21 mouse cellular contexts compared by ENCODE assay signal in genomic region chr6:8638122-8638521, GRCm38 (mm10).
DNase-seq lines count a peak whose midpoint lies in the region; ATAC-seq lines count a peak whose summit lies in the region.
"Had no signal": no experiment of that assay in that cellular context is flagged by ENCODE, and none has a peak within 500 bp of the region (broad histone marks: within the 10 kb centered on the region; RNA-seq: fewer than 3 reads in every experiment).

No protein-coding gene starts in this region.

- H3K4me3 ChIP-seq in forebrain, embryonic 16.5 days (replicated peaks; ENCODE audit: low read length), result no peak overlapping the region
- H3K4me3 ChIP-seq in forebrain, embryonic 14.5 days (ENCODE audit: low read depth, low read length), result no peak overlapping the region
- H3K4me3 ChIP-seq: embryonic facial prominence, embryonic 15.5 days; heart, embryonic 12.5 days; intestine, embryonic 15.5 days; kidney, embryonic 15.5 days; neural tube, embryonic 13.5 days had no signal

- H3K4me1 ChIP-seq in forebrain, embryonic 16.5 days (replicated peaks; ENCODE audit: control insufficient read depth, insufficient read depth, low read length), result no peaks in the 10 kb centered on the region
- no peaks in the 10 kb centered on the region for H3K4me1 ChIP-seq in forebrain, embryonic 14.5 days (ENCODE audit: control insufficient read depth, insufficient read depth, low read length)
- H3K4me1 ChIP-seq: heart, embryonic 12.5 days; intestine, embryonic 15.5 days; neural tube, embryonic 13.5 days had no signal

- H3K9me3 ChIP-seq in forebrain, embryonic 16.5 days (ENCODE audit: control insufficient read depth, low read length), result no peaks in the 10 kb centered on the region
- H3K9me3 ChIP-seq in forebrain, embryonic 14.5 days (replicated peaks; ENCODE audit: control insufficient read depth, low read length), result no peaks in the 10 kb centered on the region
- H3K9me3 ChIP-seq: embryonic facial prominence, embryonic 15.5 days; heart, embryonic 12.5 days; intestine, embryonic 15.5 days; kidney, embryonic 15.5 days; neural tube, embryonic 13.5 days had no signal

- ATAC-seq in forebrain, embryonic 16.5 days, result peak; percentile 54
- no peak for ATAC-seq in forebrain, embryonic 14.5 days
- ATAC-seq: intestine, embryonic 15.5 days; lung, postnatal 0 days; Patski had no signal

- H3K36me3 ChIP-seq in forebrain, embryonic 16.5 days (ENCODE audit: control insufficient read depth, insufficient read depth), result no peaks in the 10 kb centered on the region
- H3K36me3 ChIP-seq in forebrain, embryonic 14.5 days (ENCODE audit: control insufficient read depth, insufficient read depth, low read length), result no peaks in the 10 kb centered on the region
- H3K36me3 ChIP-seq: embryonic facial prominence, embryonic 15.5 days; intestine, embryonic 15.5 days; kidney, embryonic 15.5 days; neural tube, embryonic 13.5 days had no signal

- H3K4me2 ChIP-seq in forebrain, embryonic 16.5 days (ENCODE audit: low read length), result no peak overlapping the region
- H3K4me2 ChIP-seq in forebrain, embryonic 14.5 days (ENCODE audit: low read length), result no peak overlapping the region
- H3K4me2 ChIP-seq: embryonic facial prominence, embryonic 15.5 days; heart, embryonic 12.5 days; hindbrain, embryonic 14.5 days; intestine, embryonic 15.5 days; kidney, embryonic 15.5 days; neural tube, embryonic 13.5 days had no signal

- no peak overlapping the region for H3K27ac ChIP-seq in forebrain, embryonic 16.5 days (ENCODE audit: low read length)
- H3K27ac ChIP-seq in forebrain, embryonic 14.5 days (ENCODE audit: low read depth, low read length), result no peak overlapping the region
- H3K27ac ChIP-seq: embryonic facial prominence, embryonic 15.5 days; hindbrain, embryonic 14.5 days; intestine, embryonic 15.5 days; kidney, embryonic 15.5 days; neural tube, embryonic 13.5 days had no signal

- 81% methylated on average over 4 of the region's 4 CpGs for WGBS in forebrain, embryonic 16.5 days
- WGBS in forebrain, embryonic 14.5 days, result 87% methylated on average over 4 of the region's 4 CpGs

- no peak overlapping the region for H3K9ac ChIP-seq in forebrain, embryonic 16.5 days (replicated peaks; ENCODE audit: low read depth, low read length)
- H3K9ac ChIP-seq in forebrain, embryonic 14.5 days (ENCODE audit: low read length), result no peak overlapping the region
- H3K9ac ChIP-seq: embryonic facial prominence, embryonic 15.5 days; heart, embryonic 12.5 days; hindbrain, embryonic 14.5 days; intestine, embryonic 15.5 days; kidney, embryonic 15.5 days; neural tube, embryonic 13.5 days had no signal

- DNase-seq in forebrain, embryonic 14.5 days (ENCODE audit: low spot score), result no peak
- DNase-seq in layer of hippocampus, adult 18-20 months (ENCODE audit: low spot score in 2 of 2), result peak; percentile 31 to 69
- no peak for DNase-seq in layer of hippocampus, postnatal 10 days (ENCODE audit: low spot score in 2 of 2)
- DNase-seq in layer of hippocampus, adult 9-11 months, result peak; percentile 58
- peak; percentile 89 for DNase-seq in telencephalon, adult 2 months (ENCODE audit: low read depth, low spot score)
- no peak for DNase-seq in spleen, adult 12 weeks (ENCODE audit: low spot score)
- DNase-seq: adrenal gland, postnatal 14 days; cerebellum, adult 11-12 months; cerebellum, postnatal 14 days; liver; midbrain, embryonic 14.5 days; thymus, postnatal 25 days had no signal

- H3K27me3 ChIP-seq in forebrain, embryonic 16.5 days (replicated peaks; ENCODE audit: control insufficient read depth, insufficient read depth, low read length), result no peaks in the 10 kb centered on the region
- no peaks in the 10 kb centered on the region for H3K27me3 ChIP-seq in forebrain, embryonic 14.5 days (replicated peaks; ENCODE audit: control insufficient read depth, insufficient read depth, low read length)
- H3K27me3 ChIP-seq: embryonic facial prominence, embryonic 15.5 days; heart, embryonic 12.5 days; intestine, embryonic 15.5 days; kidney, embryonic 15.5 days; neural tube, embryonic 13.5 days; Patski had no signal

Comparison
In these comparisons a context has a peak if more than half of its experiments do, and no peak if none do; other contexts are left out.
1. DNase-seq: peak in layer of hippocampus, adult 18-20 months (2 of 2), layer of hippocampus, adult 9-11 months (single experiment) and telencephalon, adult 2 months (single experiment); none in forebrain, embryonic 14.5 days (single experiment), layer of hippocampus, postnatal 10 days (0 of 2) and spleen, adult 12 weeks (single experiment).